Mouse (Mus musculus): ENCODE data around the gene Elobl. TPM values are rescaled to one million over a fixed set of nuclear protein-coding genes. Genes with fewer than 3 reads are reported as not detected.

Elobl gene
- polyA plus RNA-seq, 1 experiment from 2014 or later = not detected

GRCm38 (mm10) chr11:88934089-88935000 is 32.4 kb downstream of the Elobl start:
- H3K27me3 ChIP-seq = no peaks in the 10 kb centered on the region
- H3K4me1 ChIP-seq (replicated peaks) = no peaks in the 10 kb centered on the region
- 74% methylated on average over 19 of the region's 19 CpGs for WGBS (ENCODE audit: insufficient replicate concordance)
- no peaks in the 10 kb centered on the region for H3K9me3 ChIP-seq (replicated peaks)
- H3K4me3 ChIP-seq (replicated peaks) = no peak overlapping the region
- no peak overlapping the region for H3K4me2 ChIP-seq
- H3K27ac ChIP-seq (replicated peaks) = no peak overlapping the region
- 0 out of 2 replicates have a peak, but pooled peaks cover 4% of the 10 kb centered on the region for H3K36me3 ChIP-seq (replicated peaks)
- H3K9ac ChIP-seq = no peak overlapping the region
- no peak for ATAC-seq (ENCODE audit: insufficient read depth)

GRCm38 (mm10) chr11:88933030-88933429 is 33.7 kb downstream of the Elobl start:
- no peaks in the 10 kb centered on the region for H3K4me1 ChIP-seq (replicated peaks)
- 0 out of 2 replicates have a peak, but pooled peaks cover 12% of the 10 kb centered on the region for H3K36me3 ChIP-seq (replicated peaks)
- H3K27me3 ChIP-seq = no peaks in the 10 kb centered on the region
- no peak overlapping the region for H3K27ac ChIP-seq (replicated peaks)
- H3K4me2 ChIP-seq = no peak overlapping the region
- no peak overlapping the region for H3K9ac ChIP-seq
- 82% methylated on average over 9 of the region's 9 CpGs for WGBS (ENCODE audit: insufficient replicate concordance)
- no peak for ATAC-seq (ENCODE audit: insufficient read depth)
- no peak overlapping the region for H3K4me3 ChIP-seq (replicated peaks)
- no peaks in the 10 kb centered on the region for H3K9me3 ChIP-seq (replicated peaks)

- Histone ChIP-seq H3K27me3 (no peaks in the 10 kb centered on the region), H3K4me1 (replicated peaks) (no peaks in the 10 kb centered on the region), H3K27ac (replicated peaks) (no peak overlapping the region), H3K4me2 (no peak overlapping the region), H3K4me3 (replicated peaks) (no peak overlapping the region), H3K9me3 (replicated peaks) (no peaks in the 10 kb centered on the region), H3K9ac (no peak overlapping the region), H3K36me3 (replicated peaks) (peaks cover 12% of the 10 kb centered on the region; the same call in 1 of the 2 replicates)
- ATAC-seq (ENCODE audit: insufficient read depth) = no peak
- WGBS (ENCODE audit: insufficient replicate concordance) = 64% methylated on average over 14 of the region's 14 CpGs
These were observed 34.8 kb downstream of the Elobl start for GRCm38 (mm10) chr11:88931692-88932530.

DNA sequence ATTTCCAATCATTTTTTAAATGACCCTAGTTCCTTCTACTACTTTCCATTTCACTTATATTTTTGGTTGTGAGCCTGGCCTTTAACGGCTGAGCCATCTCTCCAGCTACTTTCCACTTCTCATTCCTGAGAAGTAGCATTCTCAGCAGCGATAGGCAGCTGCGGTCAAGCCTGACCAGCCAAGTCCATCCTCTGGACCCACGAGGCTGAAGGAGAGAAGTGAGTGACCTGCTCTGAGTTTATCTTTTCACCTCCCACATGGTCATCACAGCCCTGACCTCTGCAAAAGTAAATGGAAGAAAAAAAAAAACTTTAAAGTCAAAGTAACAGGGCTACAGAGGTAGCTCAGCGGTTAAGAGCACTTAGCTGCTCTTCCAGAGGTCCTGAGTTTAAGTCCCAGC is 40.2 kb downstream of the Elobl start:
- no peak for ATAC-seq (ENCODE audit: insufficient read depth)
- H3K4me3 ChIP-seq (replicated peaks) = no peak overlapping the region
- no peaks in the 10 kb centered on the region for H3K9me3 ChIP-seq (replicated peaks)
- H3K36me3 ChIP-seq (replicated peaks) = peaks cover 8% of the 10 kb centered on the region; the same call in 1 of the 2 replicates
- H3K27me3 ChIP-seq = no peaks in the 10 kb centered on the region
- H3K4me2 ChIP-seq = no peak overlapping the region
- no peak overlapping the region for H3K27ac ChIP-seq (replicated peaks)
- whole genome bisulfite sequencing (ENCODE audit: insufficient replicate concordance) = 64% methylated on average over 5 of the region's 5 CpGs
- H3K9ac ChIP-seq = no peak overlapping the region
- no peaks in the 10 kb centered on the region for H3K4me1 ChIP-seq (replicated peaks)

Other genes with a start within 250 kb of the Elobl start
- 2.9 and 3.1 TPM in 2 replicates for gene Msi2, start 248.4 kb downstream of the Elobl start, polyA plus RNA-seq (2015; fragmentation: Nextera tagmentation; extraction: Ambion mirVana)
- 8.7 and 9.7 TPM in 2 replicates for gene Akap1, start 102.3 kb downstream of the Elobl start, polyA plus RNA-seq (2015; fragmentation: Nextera tagmentation; extraction: Ambion mirVana)
- 47.8 and 50.1 TPM in 2 replicates for gene Scpep1, start 11.5 kb downstream of the Elobl start, polyA plus RNA-seq (2015; fragmentation: Nextera tagmentation; extraction: Ambion mirVana)
- 3.4 and 4.0 TPM in 2 replicates for gene Coil, start 3.3 kb upstream of the Elobl start, polyA plus RNA-seq (2015; fragmentation: Nextera tagmentation; extraction: Ambion mirVana)
- gene Trim25, start 32.4 kb upstream of the Elobl start, polyA plus RNA-seq (2015; fragmentation: Nextera tagmentation; extraction: Ambion mirVana) = 19.6 and 20.4 TPM in 2 replicates
- 0.40 and 0.62 TPM in 2 replicates for gene Dgke, start 99.9 kb upstream of the Elobl start, polyA plus RNA-seq (2015; fragmentation: Nextera tagmentation; extraction: Ambion mirVana)
- not detected in 2 replicates for gene Gm525, start 106.9 kb upstream of the Elobl start, polyA plus RNA-seq (2015; fragmentation: Nextera tagmentation; extraction: Ambion mirVana)